Mouse (Mus musculus): Measurements from ENCODE around the gene Ano6.

- TF ChIP-seq CTCF (IDR thresholded peaks at IDR 0.05; ENCODE audit: extremely low read depth, insufficient read depth, insufficient read length, insufficient replicate concordance), result no peak
- no peak for TF ChIP-seq POLR2A (IDR thresholded peaks at IDR 0.05; ENCODE audit: low read depth, low read length)
Measured at GRCm38 (mm10) chr15:95802140-95802539, 11.5 kb downstream of the Ano6 start.

Data from spleen, adult 2 months (tissue).